Mouse (Mus musculus): ENCODE measurements around the gene Tnnc2. TPM values are rescaled to one million over a fixed set of nuclear protein-coding genes. Genes with fewer than 3 reads are reported as not detected.

The Tnnc2 gene
- total and polyA plus RNA-seq, 2 experiments from 2014 or later: 0.38 to 0.50 TPM

GRCm38 (mm10) chr2:164757841-164758240, 21.9 kb downstream of the Tnnc2 start:
- H3K4me1 ChIP-seq (ENCODE audit: insufficient read depth): no peaks in the 10 kb centered on the region
- peaks cover 93% of the 10 kb centered on the region for H3K36me3 ChIP-seq (ENCODE audit: insufficient read depth)
- H3K27ac ChIP-seq (ENCODE audit: low read depth, low read length): no peak overlapping the region
- no peak for ATAC-seq
- H3K27me3 ChIP-seq (ENCODE audit: insufficient read depth, low read length): no peaks in the 10 kb centered on the region
- no peak for TF ChIP-seq CTCF (IDR thresholded peaks at IDR 0.05; ENCODE audit: low read depth)
- no peak overlapping the region for H3K9ac ChIP-seq
- H3K4me2 ChIP-seq (ENCODE audit: low read depth): no peak overlapping the region
- H3K4me3 ChIP-seq (ENCODE audit: low read depth, low read length): no peak overlapping the region
- no peak for DNase-seq
- 94% methylated on average over 10 of the region's 11 CpGs for WGBS
- no peaks in the 10 kb centered on the region for H3K9me3 ChIP-seq (ENCODE audit: low read length)

GRCm38 (mm10) chr2:164754800-164755199, 25.0 kb downstream of the Tnnc2 start:
- Histone ChIP-seq H3K9ac (no peak overlapping the region), H3K4me2 (ENCODE audit: low read depth) (no peak overlapping the region), H3K27me3 (ENCODE audit: insufficient read depth, low read length) (no peaks in the 10 kb centered on the region), H3K4me3 (ENCODE audit: low read depth, low read length) (no peak overlapping the region), H3K27ac (ENCODE audit: low read depth, low read length) (no peak overlapping the region), H3K4me1 (ENCODE audit: insufficient read depth) (no peaks in the 10 kb centered on the region), H3K36me3 (ENCODE audit: insufficient read depth) (peaks cover 75% of the 10 kb centered on the region), H3K9me3 (ENCODE audit: low read length) (no peaks in the 10 kb centered on the region)
- ATAC-seq: no peak
- no peak for DNase-seq
- TF ChIP-seq CTCF (IDR thresholded peaks at IDR 0.05; ENCODE audit: low read depth): no peak
- WGBS: 89% methylated on average over 2 of the region's 2 CpGs

DNA sequence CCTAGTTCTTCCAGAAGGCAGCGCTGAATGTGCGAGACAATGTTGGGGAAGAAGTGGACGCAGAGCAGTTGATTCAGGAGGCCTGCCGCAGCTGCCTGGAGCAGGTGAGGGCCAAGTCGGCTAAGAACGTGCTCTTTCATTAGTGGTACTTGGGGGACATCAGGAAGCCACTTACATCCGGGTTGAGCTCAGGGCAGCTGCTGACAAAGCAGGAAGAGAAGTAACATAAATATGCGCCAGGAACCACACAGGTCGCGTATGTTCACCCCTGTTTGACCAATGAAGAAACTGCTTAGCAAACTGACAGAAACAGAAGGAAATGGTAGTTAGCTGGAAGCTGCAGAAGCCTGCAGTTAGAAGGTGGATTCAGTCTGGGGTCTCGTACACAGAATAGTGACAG, 25.7 kb downstream of the Tnnc2 start:
- H3K4me2 ChIP-seq (ENCODE audit: low read depth): no peak overlapping the region
- no peaks in the 10 kb centered on the region for H3K4me1 ChIP-seq (ENCODE audit: insufficient read depth)
- 87% methylated on average over 11 of the region's 11 CpGs for WGBS
- H3K36me3 ChIP-seq (ENCODE audit: insufficient read depth): peaks cover 68% of the 10 kb centered on the region
- no peak for ATAC-seq
- no peak overlapping the region for H3K4me3 ChIP-seq (ENCODE audit: low read depth, low read length)
- H3K27me3 ChIP-seq (ENCODE audit: insufficient read depth, low read length): no peaks in the 10 kb centered on the region
- DNase-seq: no peak
- no peak overlapping the region for H3K9ac ChIP-seq
- H3K27ac ChIP-seq (ENCODE audit: low read depth, low read length): no peak overlapping the region
- no peak for TF ChIP-seq CTCF (IDR thresholded peaks at IDR 0.05; ENCODE audit: low read depth)
- H3K9me3 ChIP-seq (ENCODE audit: low read length): no peaks in the 10 kb centered on the region

DNA sequence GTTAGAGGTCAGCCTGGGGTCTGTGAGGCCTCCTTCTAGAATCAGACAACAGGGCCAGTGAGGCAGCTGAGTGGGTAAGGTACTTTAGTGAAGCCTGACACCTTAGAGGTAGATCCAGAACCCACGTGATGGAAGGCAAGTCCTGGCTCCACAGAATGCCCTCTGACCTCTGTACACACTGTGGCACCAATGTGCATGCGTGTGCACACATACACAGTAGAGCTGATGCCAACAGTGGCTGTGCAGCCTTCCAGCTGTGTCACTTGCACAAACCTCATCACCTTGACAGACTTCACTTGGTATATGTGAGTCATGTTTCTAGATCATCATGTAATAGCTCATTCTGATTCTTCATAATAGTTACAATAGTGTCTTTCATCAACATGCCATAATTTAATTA, 27.3 kb downstream of the Tnnc2 start:
- Histone ChIP-seq H3K4me3 (ENCODE audit: low read depth, low read length) (no peak overlapping the region), H3K9ac (no peak overlapping the region), H3K36me3 (ENCODE audit: insufficient read depth) (peaks cover 60% of the 10 kb centered on the region), H3K27ac (ENCODE audit: low read depth, low read length) (no peak overlapping the region), H3K4me2 (ENCODE audit: low read depth) (no peak overlapping the region), H3K27me3 (ENCODE audit: insufficient read depth, low read length) (no peaks in the 10 kb centered on the region), H3K4me1 (ENCODE audit: insufficient read depth) (no peaks in the 10 kb centered on the region), H3K9me3 (ENCODE audit: low read length) (no peaks in the 10 kb centered on the region)
- no peak for ATAC-seq
- WGBS: 86% methylated on average over 2 of the region's 2 CpGs
- TF ChIP-seq CTCF (IDR thresholded peaks at IDR 0.05; ENCODE audit: low read depth): no peak
- DNase-seq: no peak

DNA sequence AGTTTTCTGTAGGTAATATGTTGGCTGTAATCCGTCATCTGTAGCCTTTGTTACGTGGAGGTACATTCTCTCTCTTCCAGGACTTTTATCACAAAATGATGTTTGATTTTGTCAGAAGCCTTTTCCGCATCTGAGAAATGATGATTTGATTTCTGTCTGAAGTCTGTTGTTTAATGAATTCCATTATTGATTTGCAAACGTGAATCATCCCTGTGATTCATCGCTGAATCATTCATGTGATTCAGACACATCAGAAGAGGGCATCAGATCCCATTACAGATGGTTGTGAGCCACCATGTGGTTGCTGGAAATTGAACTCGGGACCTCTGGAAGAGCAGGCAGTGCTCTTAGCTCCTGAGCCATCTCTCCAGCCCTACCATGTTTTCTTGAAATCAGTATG, 30.8 kb downstream of the Tnnc2 start:
- H3K4me1 ChIP-seq (ENCODE audit: insufficient read depth): peaks cover 16% of the 10 kb centered on the region
- H3K36me3 ChIP-seq (ENCODE audit: insufficient read depth): peaks cover 27% of the 10 kb centered on the region
- H3K27ac ChIP-seq (ENCODE audit: low read depth, low read length): no peak overlapping the region
- H3K9ac ChIP-seq: no peak overlapping the region
- no peak for TF ChIP-seq CTCF (IDR thresholded peaks at IDR 0.05; ENCODE audit: low read depth)
- no peaks in the 10 kb centered on the region for H3K27me3 ChIP-seq (ENCODE audit: insufficient read depth, low read length)
- 89% methylated on average over 6 of the region's 6 CpGs for WGBS
- no peaks in the 10 kb centered on the region for H3K9me3 ChIP-seq (ENCODE audit: low read length)
- no peak overlapping the region for H3K4me3 ChIP-seq (ENCODE audit: low read depth, low read length)
- ATAC-seq (no peak), DNase-seq (no peak)
- no peak overlapping the region for H3K4me2 ChIP-seq (ENCODE audit: low read depth)

DNA sequence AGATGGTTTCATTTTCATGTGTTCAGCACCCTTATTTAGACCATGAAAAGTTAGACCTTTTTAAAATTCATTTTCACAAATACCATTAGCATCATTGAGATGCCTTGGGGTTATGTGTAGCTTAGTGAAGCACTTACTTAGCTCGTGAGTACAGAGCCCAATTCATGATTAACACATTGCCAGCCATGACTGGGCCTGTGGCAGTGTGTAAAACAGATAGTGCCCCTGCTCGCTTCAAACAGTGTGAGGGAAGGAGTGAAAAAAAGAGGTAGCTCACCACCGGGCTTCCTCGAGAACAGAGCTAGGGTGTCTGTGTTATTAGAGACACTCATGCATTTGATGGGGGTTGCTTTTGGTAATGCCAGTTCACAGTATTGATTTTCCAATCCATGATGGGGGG, 31.6 kb downstream of the Tnnc2 start:
- ATAC-seq: no peak
- H3K4me2 ChIP-seq (ENCODE audit: low read depth): no peak overlapping the region
- no peak overlapping the region for H3K9ac ChIP-seq
- H3K27me3 ChIP-seq (ENCODE audit: insufficient read depth, low read length): no peaks in the 10 kb centered on the region
- H3K4me3 ChIP-seq (ENCODE audit: low read depth, low read length): no peak overlapping the region
- no peak overlapping the region for H3K27ac ChIP-seq (ENCODE audit: low read depth, low read length)
- peaks cover 21% of the 10 kb centered on the region for H3K36me3 ChIP-seq (ENCODE audit: insufficient read depth)
- WGBS: 80% methylated on average over 4 of the region's 4 CpGs
- H3K4me1 ChIP-seq (ENCODE audit: insufficient read depth): peaks cover 16% of the 10 kb centered on the region
- no peak for DNase-seq
- H3K9me3 ChIP-seq (ENCODE audit: low read length): no peaks in the 10 kb centered on the region
- no peak for TF ChIP-seq CTCF (IDR thresholded peaks at IDR 0.05; ENCODE audit: low read depth)

- no peak for TF ChIP-seq CTCF (IDR thresholded peaks at IDR 0.05; ENCODE audit: low read depth)
- Histone ChIP-seq H3K27me3 (ENCODE audit: insufficient read depth, low read length) (no peaks in the 10 kb centered on the region), H3K4me2 (ENCODE audit: low read depth) (peak overlapping the region; percentile 88), H3K27ac (ENCODE audit: low read depth, low read length) (no peak overlapping the region), H3K4me1 (ENCODE audit: insufficient read depth) (peaks cover 16% of the 10 kb centered on the region), H3K9ac (peak overlapping the region; percentile 96), H3K4me3 (ENCODE audit: low read depth, low read length) (peak overlapping the region; percentile 92), H3K36me3 (ENCODE audit: insufficient read depth) (peaks cover 14% of the 10 kb centered on the region), H3K9me3 (ENCODE audit: low read length) (no peaks in the 10 kb centered on the region)
- no peak for DNase-seq
- no peak for ATAC-seq
- 60% methylated on average over 8 of the region's 8 CpGs for WGBS
These were observed 33.1 kb downstream of the Tnnc2 start for GRCm38 (mm10) chr2:164746693-164747092.
